Mouse (Mus musculus): Measurements from ENCODE around the gene Gm8159.
"Not testable (repeated sequence)": the region's sequence is repeated elsewhere in the genome, so short reads cannot be mapped to it uniquely, and the experiment has no call there.

The Gm8159 gene

GRCm38 (mm10) chr14:4632052-4632451 lies at the start of gene Gm8159:
Gene Gm8159 (plus strand): TSS chr14:4632352.
- DNase-seq (ENCODE audit: extremely low read depth, low read depth): not testable (repeated sequence)

- DNase-seq (ENCODE audit: extremely low read depth, low read depth): not testable (repeated sequence)
These were observed 17.2 kb downstream of the Gm8159 start for GRCm38 (mm10) chr14:4649309-4649708.

- not testable (repeated sequence) for DNase-seq (ENCODE audit: extremely low read depth, low read depth)
These were observed 18.2 kb downstream of the Gm8159 start for GRCm38 (mm10) chr14:4650324-4650723.

DNA sequence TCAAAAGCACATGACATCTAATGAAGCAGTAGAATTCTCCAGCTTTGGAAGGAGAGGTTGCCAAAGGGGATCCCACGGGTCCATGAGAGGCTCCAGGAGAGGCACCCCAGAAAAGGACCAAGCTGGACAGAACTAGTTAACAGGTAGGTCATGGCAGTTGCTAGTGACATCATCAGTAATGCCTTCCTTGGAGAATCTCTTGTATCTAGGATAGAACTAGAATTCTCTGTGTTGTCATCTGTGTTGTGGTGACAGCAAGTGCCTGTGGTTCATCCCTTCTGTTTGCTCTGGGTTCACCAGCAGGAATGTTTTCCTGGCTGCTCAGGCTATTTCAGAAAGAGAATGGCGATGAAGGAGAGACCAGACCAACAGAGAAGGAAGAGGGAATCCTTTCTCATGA lies 31.7 kb downstream of the Gm8159 start, which contains the start of gene Gm3239:
TSS of gene Gm3239 (plus strand) at position 301 of the 400 bp plus-strand sequence.
- not testable (repeated sequence) for DNase-seq (ENCODE audit: extremely low read depth, low read depth)
